Mouse (Mus musculus): ENCODE measurements around the gene Gprasp1. TPM values are rescaled to one million over a fixed set of nuclear protein-coding genes. Genes with fewer than 3 reads are reported as not detected.
"Not testable (repeated sequence)": the region's sequence is repeated elsewhere in the genome, so short reads cannot be mapped to it uniquely, and the experiment has no call there.

Gene Gprasp1
- polyA plus RNA-seq, 1 experiment from 2014 or later: 37.7 TPM

- H3K4me2 ChIP-seq (ENCODE audit: low read length): peak overlapping the region; percentile 64
- peak overlapping the region; percentile 73 for H3K9ac ChIP-seq (ENCODE audit: low read length)
- H3K27ac ChIP-seq (replicated peaks in 1 of 2; ENCODE audit: control insufficient read depth in 1 of 2, insufficient read depth in 1 of 2, low read depth in 2 of 2, low read length in 2 of 2): peak overlapping the region in 1 of 2 experiments; percentile 47; a peak in 1 of 4 replicates
- H3K4me1 ChIP-seq (ENCODE audit: control insufficient read depth in 2 of 2, insufficient read depth in 2 of 2, low read length in 2 of 2); H3K9me3 ChIP-seq (ENCODE audit: control insufficient read depth, low read length); H3K27me3 ChIP-seq (ENCODE audit: control insufficient read depth, insufficient read depth, low read length): not testable (repeated sequence)
- peak; percentile 86 for ATAC-seq (ENCODE audit: insufficient number of reproducible peaks, insufficient read depth, low FRiP score, low read depth)
- peak overlapping the region; percentile 60 to 71 for H3K4me3 ChIP-seq (ENCODE audit: control insufficient read depth in 1 of 2, insufficient read depth in 1 of 2, low read depth in 1 of 2, low read length in 2 of 2)
- 17% methylated on average over 24 of the region's 27 CpGs for WGBS
- peaks cover 19% of the 10 kb centered on the region for H3K36me3 ChIP-seq (ENCODE audit: control insufficient read depth, insufficient read depth, low read length)
Observed at GRCm38 (mm10) chrX:135795591-135796304, 53.2 kb downstream of the Gprasp1 start.

- not testable (repeated sequence) for H3K4me1 ChIP-seq (ENCODE audit: control insufficient read depth in 2 of 2, insufficient read depth in 2 of 2, low read length in 2 of 2); H3K9me3 ChIP-seq (ENCODE audit: control insufficient read depth, low read length); H3K27me3 ChIP-seq (ENCODE audit: control insufficient read depth, insufficient read depth, low read length); ATAC-seq (ENCODE audit: insufficient number of reproducible peaks, insufficient read depth, low FRiP score, low read depth)
- H3K36me3 ChIP-seq (ENCODE audit: control insufficient read depth, insufficient read depth, low read length): peaks cover 27% of the 10 kb centered on the region
- peak overlapping the region; percentile 60 to 71 for H3K4me3 ChIP-seq (ENCODE audit: control insufficient read depth in 1 of 2, insufficient read depth in 1 of 2, low read depth in 1 of 2, low read length in 2 of 2)
- H3K27ac ChIP-seq (replicated peaks in 1 of 2; ENCODE audit: control insufficient read depth in 1 of 2, insufficient read depth in 1 of 2, low read depth in 2 of 2, low read length in 2 of 2): 0 out of 4 replicates have a peak overlapping the region, but pooled peaks of 1 of the 2 experiments have one; percentile 47
- peak overlapping the region; percentile 64 for H3K4me2 ChIP-seq (ENCODE audit: low read length)
- H3K9ac ChIP-seq (ENCODE audit: low read length): peak overlapping the region; percentile 73
- WGBS: 20% methylated on average over 24 of the region's 26 CpGs
Observed at GRCm38 (mm10) chrX:135796305-135797211, 54.0 kb downstream of the Gprasp1 start.

- not testable (repeated sequence) for ATAC-seq (ENCODE audit: insufficient number of reproducible peaks, insufficient read depth, low FRiP score, low read depth); H3K4me1 ChIP-seq (ENCODE audit: control insufficient read depth in 2 of 2, insufficient read depth in 2 of 2, low read length in 2 of 2); H3K27me3 ChIP-seq (ENCODE audit: control insufficient read depth, insufficient read depth, low read length); H3K9me3 ChIP-seq (ENCODE audit: control insufficient read depth, low read length)
- peak within 1 kb of the TSS; percentile 73 for H3K9ac ChIP-seq (ENCODE audit: low read length)
- WGBS: 10% methylated on average over 3 of the region's 5 CpGs
- peaks cover 33% of the 10 kb centered on the region for H3K36me3 ChIP-seq (ENCODE audit: control insufficient read depth, insufficient read depth, low read length)
- peak within 1 kb of the TSS; percentile 60 to 71 for H3K4me3 ChIP-seq (ENCODE audit: control insufficient read depth in 1 of 2, insufficient read depth in 1 of 2, low read depth in 1 of 2, low read length in 2 of 2)
- 0 out of 4 replicates have a peak within 1 kb of the TSS, but pooled peaks of 1 of the 2 experiments have one; percentile 47 for H3K27ac ChIP-seq (replicated peaks in 1 of 2; ENCODE audit: control insufficient read depth in 1 of 2, insufficient read depth in 1 of 2, low read depth in 2 of 2, low read length in 2 of 2)
- peak within 1 kb of the TSS; percentile 64 for H3K4me2 ChIP-seq (ENCODE audit: low read length)
Observed at GRCm38 (mm10) chrX:135797212-135797644, 54.7 kb downstream of the Gprasp1 start, which contains the start of gene Bhlhb9. Gene Bhlhb9, plus strand, starts transcription at chrX:135797594.

GRCm38 (mm10) chrX:135804149-135804548 lies 61.6 kb downstream of the Gprasp1 start:
- Histone ChIP-seq H3K4me3 (ENCODE audit: control insufficient read depth in 1 of 2, insufficient read depth in 1 of 2, low read depth in 1 of 2, low read length in 2 of 2) (no peak overlapping the region), H3K36me3 (ENCODE audit: control insufficient read depth, insufficient read depth, low read length) (peaks cover 29% of the 10 kb centered on the region), H3K27me3 (ENCODE audit: control insufficient read depth, insufficient read depth, low read length) (no peaks in the 10 kb centered on the region), H3K9ac (ENCODE audit: low read length) (no peak overlapping the region), H3K9me3 (ENCODE audit: control insufficient read depth, low read length) (no peaks in the 10 kb centered on the region), H3K4me1 (ENCODE audit: control insufficient read depth in 2 of 2, insufficient read depth in 2 of 2, low read length in 2 of 2) (no peaks in the 10 kb centered on the region), H3K27ac (replicated peaks in 1 of 2; ENCODE audit: control insufficient read depth in 1 of 2, insufficient read depth in 1 of 2, low read depth in 2 of 2, low read length in 2 of 2) (no peak overlapping the region), H3K4me2 (ENCODE audit: low read length) (no peak overlapping the region)
- 85% methylated on average over 3 of the region's 3 CpGs for WGBS
- no peak for ATAC-seq (ENCODE audit: insufficient number of reproducible peaks, insufficient read depth, low FRiP score, low read depth)

- Histone ChIP-seq H3K9ac (ENCODE audit: low read length) (no peak overlapping the region), H3K4me1 (ENCODE audit: control insufficient read depth in 2 of 2, insufficient read depth in 2 of 2, low read length in 2 of 2) (no peaks in the 10 kb centered on the region), H3K4me2 (ENCODE audit: low read length) (no peak overlapping the region), H3K36me3 (ENCODE audit: control insufficient read depth, insufficient read depth, low read length) (peaks cover 15% of the 10 kb centered on the region; the same call in 1 of the 2 replicates), H3K9me3 (ENCODE audit: control insufficient read depth, low read length) (no peaks in the 10 kb centered on the region), H3K27me3 (ENCODE audit: control insufficient read depth, insufficient read depth, low read length) (no peaks in the 10 kb centered on the region), H3K4me3 (ENCODE audit: control insufficient read depth in 1 of 2, insufficient read depth in 1 of 2, low read depth in 1 of 2, low read length in 2 of 2) (no peak overlapping the region), H3K27ac (replicated peaks in 1 of 2; ENCODE audit: control insufficient read depth in 1 of 2, insufficient read depth in 1 of 2, low read depth in 2 of 2, low read length in 2 of 2) (no peak overlapping the region)
- no peak for ATAC-seq (ENCODE audit: insufficient number of reproducible peaks, insufficient read depth, low FRiP score, low read depth)
- 14% methylated on average over 1 of the region's 1 CpGs for WGBS
Observed at GRCm38 (mm10) chrX:135805780-135806179, 63.2 kb downstream of the Gprasp1 start.

- 9% methylated on average over 1 of the region's 1 CpGs for WGBS
- ATAC-seq (ENCODE audit: insufficient number of reproducible peaks, insufficient read depth, low FRiP score, low read depth); H3K4me3 ChIP-seq (ENCODE audit: control insufficient read depth in 1 of 2, insufficient read depth in 1 of 2, low read depth in 1 of 2, low read length in 2 of 2): not testable (repeated sequence)
Observed at GRCm38 (mm10) chrX:135835896-135836295, 93.4 kb downstream of the Gprasp1 start.

DNA sequence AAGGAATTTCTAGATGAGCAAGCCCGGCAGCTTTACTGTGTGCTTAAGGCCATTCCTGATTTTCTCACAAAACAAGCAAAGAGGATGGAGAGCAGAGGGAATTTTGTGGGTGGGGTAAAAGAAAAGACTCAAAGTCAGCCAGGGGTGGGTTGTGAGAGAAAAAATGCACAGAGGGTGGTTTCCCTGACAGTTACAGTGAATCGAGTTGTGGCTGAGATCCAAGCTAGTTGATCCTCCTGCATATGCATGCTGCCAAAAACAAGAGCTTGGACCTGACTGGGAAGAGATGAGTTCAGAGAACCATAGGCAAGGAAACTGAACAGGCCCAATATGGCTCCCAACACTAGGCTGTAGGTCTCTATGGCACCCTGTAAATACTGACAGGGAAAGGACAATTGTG lies 95.4 kb downstream of the Gprasp1 start:
- Histone ChIP-seq H3K4me1 (ENCODE audit: control insufficient read depth in 2 of 2, insufficient read depth in 2 of 2, low read length in 2 of 2) (no peaks in the 10 kb centered on the region; a peak in 1 of 4 replicates), H3K9me3 (ENCODE audit: control insufficient read depth, low read length) (no peaks in the 10 kb centered on the region), H3K9ac (ENCODE audit: low read length) (no peak overlapping the region), H3K4me3 (ENCODE audit: control insufficient read depth in 1 of 2, insufficient read depth in 1 of 2, low read depth in 1 of 2, low read length in 2 of 2) (no peak overlapping the region), H3K4me2 (ENCODE audit: low read length) (no peak overlapping the region), H3K27me3 (ENCODE audit: control insufficient read depth, insufficient read depth, low read length) (no peaks in the 10 kb centered on the region), H3K27ac (replicated peaks in 1 of 2; ENCODE audit: control insufficient read depth in 1 of 2, insufficient read depth in 1 of 2, low read depth in 2 of 2, low read length in 2 of 2) (no peak overlapping the region), H3K36me3 (ENCODE audit: control insufficient read depth, insufficient read depth, low read length) (0 out of 2 replicates have a peak, but pooled peaks cover 10% of the 10 kb centered on the region)
- WGBS: 55% methylated on average over 2 of the region's 2 CpGs
- no peak for ATAC-seq (ENCODE audit: insufficient number of reproducible peaks, insufficient read depth, low FRiP score, low read depth)

More at GRCm38 (mm10) chrX:135835896-135836295, 93.4 kb downstream of the Gprasp1 start:
- not testable (repeated sequence) for H3K27me3 ChIP-seq (ENCODE audit: control insufficient read depth, insufficient read depth, low read length); H3K36me3 ChIP-seq (ENCODE audit: control insufficient read depth, insufficient read depth, low read length); H3K27ac ChIP-seq (replicated peaks in 1 of 2; ENCODE audit: control insufficient read depth in 1 of 2, insufficient read depth in 1 of 2, low read depth in 2 of 2, low read length in 2 of 2); H3K9me3 ChIP-seq (ENCODE audit: control insufficient read depth, low read length); H3K9ac ChIP-seq (ENCODE audit: low read length); H3K4me1 ChIP-seq (ENCODE audit: control insufficient read depth in 2 of 2, insufficient read depth in 2 of 2, low read length in 2 of 2); H3K4me2 ChIP-seq (ENCODE audit: low read length)
